Mouse (Mus musculus) neural tube, embryonic 12.5 days (tissue): ENCODE measurements around the gene Muc15. TPM values are rescaled to one million over a fixed set of nuclear protein-coding genes. Genes with fewer than 3 reads are reported as not detected.

Source experiments
- ATAC-seq: fragments of 200-750 bp; cut with Nextera tagmentation; 2 replicates; pipeline ENCODE4 v1.8.0; 2017; ENCODE audit warnings: low read depth, mild to moderate bottlenecking, moderate TSS enrichment, moderate library complexity; ENCODE audit not compliant: low FRiP score
- H3K27ac ChIP-seq: fragments of 300-500 bp; sonication (generic); 2 replicates; pipeline ENCODE4 v1.5.1; 2016
- H3K27me3 ChIP-seq: fragments of 300-500 bp; sonication (generic); replicated peaks from 2 replicates; pipeline ENCODE4 v1.6.1; 2016; ENCODE audit warnings: mild to moderate bottlenecking
- H3K36me3 ChIP-seq: fragments of 300-500 bp; sonication (generic); 2 replicates; pipeline ENCODE4 v1.6.1; 2016; ENCODE audit warnings: mild to moderate bottlenecking
- H3K4me1 ChIP-seq: fragments of 300-500 bp; sonication (generic); 2 replicates; pipeline ENCODE4 v1.6.1; 2016
- H3K4me2 ChIP-seq: fragments of 300-500 bp; sonication (generic); replicated peaks from 2 replicates; pipeline ENCODE4 v1.6.1; 2016; ENCODE audit warnings: mild to moderate bottlenecking
- H3K4me3 ChIP-seq: fragments of 300-500 bp; sonication (generic); 2 replicates; pipeline ENCODE4 v1.5.1; 2016
- H3K9ac ChIP-seq: fragments of 300-500 bp; sonication (generic); 2 replicates; pipeline ENCODE4 v1.6.1; 2016; ENCODE audit warnings: mild to moderate bottlenecking
- H3K9me3 ChIP-seq: fragments of 300-500 bp; sonication (generic); 2 replicates; pipeline ENCODE4 v1.6.1; 2016; ENCODE audit warnings: mild to moderate bottlenecking
- WGBS: fragments of 180-500 bp; shearing (Covaris S2); methylation state at CpG from one replicate; pipeline ENCODE4 v1.1.7; 2016; 5-methylcytosine and 5-hydroxymethylcytosine counted together
- polyA plus RNA-seq: library from polyadenylated mRNA; unstranded; fragments of >200 nt; fragmentation: Nextera tagmentation; extraction: Ambion mirVana; gene quantifications from 2 replicates; pipeline ENCODE4 v1.2.1, GENCODE M21; 2016

Muc15 gene
- 0.10 TPM in 1 of 2 replicates, not detected in the other for polyA plus RNA-seq

GRCm38 (mm10) chr2:110721290-110721753 is at the start of gene Muc15:
TSS of gene Muc15 (plus strand) at chr2:110721340.
- Histone ChIP-seq H3K27ac (no peak within 1 kb of the TSS), H3K4me2 (no peak within 1 kb of the TSS), H3K36me3 (no peaks in the 10 kb centered on the region), H3K27me3 (no peaks in the 10 kb centered on the region), H3K9ac (no peak within 1 kb of the TSS), H3K4me1 (no peaks in the 10 kb centered on the region), H3K4me3 (no peak within 1 kb of the TSS), H3K9me3 (no peaks in the 10 kb centered on the region)
- no peak for ATAC-seq
- 66% methylated on average over 3 of the region's 3 CpGs for WGBS

GRCm38 (mm10) chr2:110709436-110709835 is 11.7 kb upstream of the Muc15 start:
- H3K9me3 ChIP-seq = no peaks in the 10 kb centered on the region
- no peaks in the 10 kb centered on the region for H3K4me1 ChIP-seq
- H3K4me3 ChIP-seq = no peak overlapping the region
- no peak overlapping the region for H3K4me2 ChIP-seq
- no peak for ATAC-seq
- no peak overlapping the region for H3K9ac ChIP-seq
- H3K27ac ChIP-seq = no peak overlapping the region
- no peaks in the 10 kb centered on the region for H3K36me3 ChIP-seq
- 97% methylated on average over 3 of the region's 3 CpGs for WGBS
- H3K27me3 ChIP-seq = no peaks in the 10 kb centered on the region

GRCm38 (mm10) chr2:110710055-110710720 is 11.0 kb upstream of the Muc15 start:
- Histone ChIP-seq H3K4me2 (no peak overlapping the region), H3K36me3 (no peaks in the 10 kb centered on the region), H3K27ac (no peak overlapping the region), H3K9ac (no peak overlapping the region), H3K4me3 (no peak overlapping the region), H3K27me3 (no peaks in the 10 kb centered on the region), H3K4me1 (no peaks in the 10 kb centered on the region), H3K9me3 (no peaks in the 10 kb centered on the region)
- no peak for ATAC-seq
- 90% methylated on average over 10 of the region's 10 CpGs for WGBS

DNA sequence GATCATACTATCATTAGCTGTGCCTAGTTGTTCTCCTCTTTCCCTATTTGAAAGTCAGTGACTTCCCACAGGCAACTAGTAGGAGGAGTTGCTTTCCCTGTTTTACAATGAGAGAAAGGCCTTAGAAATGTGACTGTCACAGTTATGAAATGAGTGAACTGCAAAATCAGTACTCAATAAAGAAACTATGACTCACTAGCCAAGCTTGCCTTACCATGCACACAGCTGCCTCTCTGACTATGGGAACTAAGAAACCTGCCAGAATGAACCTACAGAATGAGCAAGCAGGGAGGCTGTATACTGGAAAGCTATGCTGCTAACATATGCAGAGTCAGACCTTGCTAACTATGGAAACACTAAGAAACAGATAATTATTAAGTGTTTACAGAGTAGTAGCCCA is 2.1 kb upstream of the Muc15 start:
- H3K4me3 ChIP-seq = no peak overlapping the region
- no peak for ATAC-seq
- H3K9ac ChIP-seq = no peak overlapping the region
- no peaks in the 10 kb centered on the region for H3K9me3 ChIP-seq
- no peak overlapping the region for H3K27ac ChIP-seq
- no peaks in the 10 kb centered on the region for H3K4me1 ChIP-seq
- no peaks in the 10 kb centered on the region for H3K36me3 ChIP-seq
- H3K27me3 ChIP-seq = no peaks in the 10 kb centered on the region
- no peak overlapping the region for H3K4me2 ChIP-seq

DNA sequence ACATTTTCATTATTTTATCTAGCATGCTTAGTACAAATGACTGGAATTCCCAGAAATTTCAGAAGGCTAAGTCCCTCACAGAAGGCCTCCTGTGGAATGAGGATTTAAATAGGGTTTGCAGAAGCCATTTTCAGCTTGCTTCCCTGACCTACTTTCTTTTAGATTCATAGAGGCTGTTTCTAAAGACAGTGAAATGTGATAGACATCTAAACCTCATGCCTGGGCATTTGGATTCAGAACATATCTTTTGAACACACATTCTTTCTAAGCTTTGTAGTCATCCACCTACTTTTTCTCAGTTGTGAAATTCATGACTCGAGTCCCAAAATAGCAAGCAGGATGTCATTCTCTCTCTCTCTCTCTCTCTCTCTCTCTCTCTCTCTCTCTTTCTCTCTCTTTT is 1.1 kb downstream of the Muc15 start:
- WGBS = 90% methylated on average over 1 of the region's 1 CpGs

GRCm38 (mm10) chr2:110726106-110726505 is 5.0 kb downstream of the Muc15 start:
- Histone ChIP-seq H3K4me1 (no peaks in the 10 kb centered on the region), H3K36me3 (no peaks in the 10 kb centered on the region), H3K27ac (no peak overlapping the region), H3K27me3 (no peaks in the 10 kb centered on the region), H3K4me2 (no peak overlapping the region), H3K9me3 (no peaks in the 10 kb centered on the region), H3K4me3 (no peak overlapping the region), H3K9ac (no peak overlapping the region)
- ATAC-seq = no peak

More for the DNA sequence above, 1.1 kb downstream of the Muc15 start:
- Histone ChIP-seq H3K27me3 (no peaks in the 10 kb centered on the region), H3K36me3 (no peaks in the 10 kb centered on the region), H3K4me1 (no peaks in the 10 kb centered on the region), H3K4me3 (no peak overlapping the region), H3K27ac (no peak overlapping the region), H3K9me3 (no peaks in the 10 kb centered on the region), H3K9ac (no peak overlapping the region), H3K4me2 (no peak overlapping the region)
- no peak for ATAC-seq

- Histone ChIP-seq H3K4me3 (no peak overlapping the region), H3K4me2 (no peak overlapping the region), H3K27ac (no peak overlapping the region), H3K27me3 (no peaks in the 10 kb centered on the region), H3K36me3 (no peaks in the 10 kb centered on the region), H3K9me3 (no peaks in the 10 kb centered on the region), H3K4me1 (no peaks in the 10 kb centered on the region), H3K9ac (no peak overlapping the region)
- 82% methylated on average over 4 of the region's 4 CpGs for WGBS
- ATAC-seq = no peak
These were observed 16.1 kb downstream of the Muc15 start for GRCm38 (mm10) chr2:110737236-110737635.

DNA sequence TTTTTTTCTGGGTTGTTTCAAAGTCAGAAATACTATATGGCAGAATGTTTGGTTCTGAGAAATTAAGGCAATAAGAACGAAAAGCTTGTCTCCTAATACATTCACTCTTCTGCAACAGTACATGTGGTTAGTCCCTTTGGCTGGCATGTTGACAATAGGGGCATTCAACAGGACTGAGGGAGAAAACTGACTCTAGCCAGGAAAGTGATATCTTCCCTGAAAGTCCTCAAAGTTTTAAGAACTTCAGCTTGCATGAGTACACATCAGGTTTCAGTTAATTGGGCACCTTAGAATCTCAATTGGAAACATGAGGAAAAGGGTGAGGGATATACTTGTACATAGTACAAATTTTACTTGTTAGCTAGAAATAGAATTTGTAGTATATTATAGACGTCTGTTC is 16.8 kb downstream of the Muc15 start:
- Histone ChIP-seq H3K4me1 (no peaks in the 10 kb centered on the region), H3K27ac (no peak overlapping the region), H3K4me3 (no peak overlapping the region), H3K27me3 (no peaks in the 10 kb centered on the region), H3K9ac (no peak overlapping the region), H3K36me3 (no peaks in the 10 kb centered on the region), H3K4me2 (no peak overlapping the region), H3K9me3 (no peaks in the 10 kb centered on the region)
- 68% methylated on average over 2 of the region's 2 CpGs for WGBS
- ATAC-seq = no peak

GRCm38 (mm10) chr2:110739781-110740180 is 18.6 kb downstream of the Muc15 start:
- Histone ChIP-seq H3K36me3 (no peaks in the 10 kb centered on the region), H3K4me3 (no peak overlapping the region), H3K27me3 (no peaks in the 10 kb centered on the region), H3K9me3 (no peaks in the 10 kb centered on the region), H3K4me1 (no peaks in the 10 kb centered on the region), H3K27ac (no peak overlapping the region), H3K9ac (no peak overlapping the region), H3K4me2 (no peak overlapping the region)
- WGBS = 79% methylated on average over 1 of the region's 1 CpGs
- no peak for ATAC-seq

- no peak overlapping the region for H3K4me2 ChIP-seq
- H3K27me3 ChIP-seq = no peaks in the 10 kb centered on the region
- no peak for ATAC-seq
- H3K36me3 ChIP-seq = no peaks in the 10 kb centered on the region
- H3K27ac ChIP-seq = no peak overlapping the region
- H3K4me3 ChIP-seq = no peak overlapping the region
- WGBS = 76% methylated on average over 1 of the region's 1 CpGs
- no peak overlapping the region for H3K9ac ChIP-seq
- H3K4me1 ChIP-seq = no peaks in the 10 kb centered on the region
- no peaks in the 10 kb centered on the region for H3K9me3 ChIP-seq
These were observed 19.4 kb downstream of the Muc15 start for GRCm38 (mm10) chr2:110740493-110740892.

- H3K4me2 ChIP-seq = no peak overlapping the region
- H3K4me1 ChIP-seq = no peaks in the 10 kb centered on the region
- no peak overlapping the region for H3K9ac ChIP-seq
- no peaks in the 10 kb centered on the region for H3K27me3 ChIP-seq
- ATAC-seq = no peak
- no peaks in the 10 kb centered on the region for H3K36me3 ChIP-seq
- no peak overlapping the region for H3K27ac ChIP-seq
- 89% methylated on average over 2 of the region's 2 CpGs for WGBS
- no peaks in the 10 kb centered on the region for H3K9me3 ChIP-seq
- H3K4me3 ChIP-seq = no peak overlapping the region
These were observed 36.4 kb downstream of the Muc15 start for GRCm38 (mm10) chr2:110757556-110757955.

- H3K9me3 ChIP-seq = no peaks in the 10 kb centered on the region
- 68% methylated on average over 2 of the region's 2 CpGs for WGBS
- no peaks in the 10 kb centered on the region for H3K4me1 ChIP-seq
- no peak for ATAC-seq
- no peak overlapping the region for H3K4me3 ChIP-seq
- no peak overlapping the region for H3K9ac ChIP-seq
- no peaks in the 10 kb centered on the region for H3K27me3 ChIP-seq
- H3K27ac ChIP-seq = no peak overlapping the region
- no peak overlapping the region for H3K4me2 ChIP-seq
- H3K36me3 ChIP-seq = no peaks in the 10 kb centered on the region
These were observed 38.3 kb downstream of the Muc15 start for GRCm38 (mm10) chr2:110759434-110759833.

DNA sequence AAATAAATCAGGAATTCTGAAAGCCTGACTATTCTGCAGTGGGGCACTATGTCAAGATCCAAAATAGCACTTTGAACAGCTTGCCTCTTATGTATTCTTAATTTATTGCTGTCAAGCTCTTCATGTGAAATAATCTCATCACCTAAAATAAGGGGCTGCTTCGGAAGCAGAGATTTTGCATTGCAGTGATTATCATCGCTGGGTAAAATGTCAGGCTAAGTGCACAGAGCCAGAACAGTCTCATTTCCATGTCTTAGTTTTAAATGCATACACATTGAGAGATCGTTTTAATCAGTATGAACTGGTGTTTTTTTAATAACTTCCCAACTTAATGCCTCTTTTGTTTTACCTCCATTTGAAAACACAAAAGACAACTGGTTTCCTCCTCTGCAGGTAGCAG is 66.3 kb downstream of the Muc15 start:
- Histone ChIP-seq H3K27me3 (no peaks in the 10 kb centered on the region), H3K4me3 (no peak overlapping the region), H3K9me3 (no peaks in the 10 kb centered on the region), H3K27ac (no peak overlapping the region), H3K4me1 (no peaks in the 10 kb centered on the region), H3K4me2 (no peak overlapping the region), H3K9ac (no peak overlapping the region), H3K36me3 (no peaks in the 10 kb centered on the region)
- WGBS = 83% methylated on average over 3 of the region's 3 CpGs
- no peak for ATAC-seq
